Mouse (Mus musculus): Measurements from ENCODE around the gene Galntl6.

- TF ChIP-seq CTCF (conservative IDR thresholded peaks at IDR 0.05; ENCODE audit: low read length): no peak
- no peak for TF ChIP-seq NANOG (IDR thresholded peaks at IDR 0.05; ENCODE audit: borderline replicate concordance, low read length)
These were observed 31.3 kb upstream of the Galntl6 start for GRCm38 (mm10) chr8:58943773-58944172.

Measured in E14TG2a.4 (cell line).